Mouse (Mus musculus): Measurements from ENCODE around the gene Olfr168.
"Not testable (repeated sequence)": the region's sequence is repeated elsewhere in the genome, so short reads cannot be mapped to it uniquely, and the experiment has no call there.

The Olfr168 gene

GRCm38 (mm10) chr16:19535455-19535854 lies at the start of gene Olfr168:
Gene Olfr168 (minus strand): TSS chr16:19535555.
- in situ Hi-C loops (cut with MboI; ENCODE audit: low pct_unique_long_range_greater_than_20kb in 1 of 2, low sequenced_read_pairs in 2 of 2, unreplicated experiment in 1 of 2) = no loop called here

GRCm38 (mm10) chr16:19571709-19572108 lies 36.4 kb upstream of the Olfr168 start, which contains the start of gene Olfr169:
Gene Olfr169 (minus strand): TSS chr16:19571809.
- in situ Hi-C loops (cut with MboI; ENCODE audit: low pct_unique_long_range_greater_than_20kb in 1 of 2, low sequenced_read_pairs in 2 of 2, unreplicated experiment in 1 of 2) = not testable (repeated sequence)

GRCm38 (mm10) chr16:19553429-19553828 lies 18.1 kb upstream of the Olfr168 start:
- in situ Hi-C loops (cut with MboI; ENCODE audit: low pct_unique_long_range_greater_than_20kb in 1 of 2, low sequenced_read_pairs in 2 of 2, unreplicated experiment in 1 of 2) = not testable (repeated sequence)

- in situ Hi-C loops (cut with MboI; ENCODE audit: low pct_unique_long_range_greater_than_20kb in 1 of 2, low sequenced_read_pairs in 2 of 2, unreplicated experiment in 1 of 2) = not testable (repeated sequence)
Measured at GRCm38 (mm10) chr16:19552246-19552645, 16.9 kb upstream of the Olfr168 start.

GRCm38 (mm10) chr16:19522166-19522565 lies 13.2 kb downstream of the Olfr168 start, which contains the start of gene Olfr167:
Gene Olfr167 (minus strand): TSS chr16:19522266.
- in situ Hi-C loops (cut with MboI; ENCODE audit: low pct_unique_long_range_greater_than_20kb in 1 of 2, low sequenced_read_pairs in 2 of 2, unreplicated experiment in 1 of 2) = no loop called here

GRCm38 (mm10) chr16:19483394-19483793 lies 52.0 kb downstream of the Olfr168 start, which contains the start of gene Olfr166:
Gene Olfr166 (plus strand): TSS chr16:19483694.
- in situ Hi-C loops (cut with MboI; ENCODE audit: low pct_unique_long_range_greater_than_20kb in 1 of 2, low sequenced_read_pairs in 2 of 2, unreplicated experiment in 1 of 2) = no loop called here

All from mouse embryonic stem cell (cell line).